Mouse (Mus musculus) gonadal fat pad, adult 2 months (tissue): ENCODE data around the gene Ano10. TPM values are rescaled to one million over a fixed set of nuclear protein-coding genes. Genes with fewer than 3 reads are reported as not detected.

Source experiments
- DNase-seq: peaks from one replicate; pipeline ENCODE4 v3.0.0-alpha.2; 2012; ENCODE audit warnings: low read depth
- polyA plus RNA-seq: library from polyadenylated mRNA; depleted of rRNA; stranded (reverse); fragments of >200 nt; gene quantifications from 2 replicates; pipeline ENCODE4 v1.2.3, GENCODE M21; 2012

Gene Ano10
- polyA plus RNA-seq, 1 experiment = 127 TPM

DNA sequence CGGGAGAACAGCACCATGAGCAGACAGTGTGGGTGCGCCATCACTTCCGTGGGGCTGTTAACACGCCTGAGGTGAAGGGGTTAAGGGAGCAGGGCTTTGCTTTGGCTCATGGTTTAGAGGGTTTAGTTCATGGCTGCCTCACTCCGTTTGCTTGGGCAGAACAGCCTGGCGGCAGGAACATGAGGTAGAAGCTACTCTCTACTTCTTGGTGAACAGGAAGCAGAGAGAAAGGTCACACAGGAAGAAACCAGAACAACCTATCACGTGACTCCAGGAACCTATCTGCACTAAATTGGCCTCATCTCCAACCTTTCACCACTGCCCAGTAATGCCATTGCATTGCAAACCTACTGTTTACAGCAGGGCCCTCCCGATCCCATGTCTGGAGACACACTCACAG, 48.3 kb downstream of the Ano10 start:
- DNase-seq = no peak

DNA sequence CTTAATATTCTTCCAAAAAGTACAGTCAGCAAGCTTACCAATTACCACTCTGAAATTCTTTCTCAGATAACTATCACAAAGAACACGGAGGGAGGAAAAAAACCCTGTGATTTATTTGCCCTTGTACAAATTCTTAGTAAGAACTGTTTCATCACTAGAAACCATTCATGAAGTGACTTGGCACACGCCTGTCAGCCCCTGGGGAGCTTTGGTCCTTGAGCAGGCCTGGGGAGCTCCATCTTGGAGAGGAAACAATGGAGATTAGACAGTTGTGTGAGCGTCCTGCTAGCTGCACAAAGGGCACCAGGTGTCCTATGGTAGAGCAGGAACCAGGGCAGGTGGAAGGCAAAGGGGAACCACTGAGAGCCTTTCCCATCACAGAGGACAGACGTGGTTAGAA, 48.8 kb downstream of the Ano10 start:
- DNase-seq = no peak

DNA sequence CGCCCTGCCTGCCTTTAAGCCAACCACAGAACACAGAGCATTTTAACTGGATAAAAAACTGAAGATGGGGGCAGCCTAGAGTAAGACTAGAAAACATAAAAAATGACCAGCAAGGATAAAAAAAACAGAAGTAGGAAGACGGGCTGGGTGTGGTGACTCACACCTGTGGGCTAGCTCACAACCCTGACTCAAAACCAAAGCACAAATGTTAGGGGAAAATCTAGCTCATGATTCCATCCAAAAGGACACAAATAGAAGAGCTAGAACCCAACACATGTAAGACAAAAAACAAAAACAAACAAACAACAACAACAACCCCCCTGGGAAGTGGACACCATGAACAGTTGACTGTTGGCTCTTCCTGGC, 49.4 kb downstream of the Ano10 start:
- DNase-seq = no peak

DNA sequence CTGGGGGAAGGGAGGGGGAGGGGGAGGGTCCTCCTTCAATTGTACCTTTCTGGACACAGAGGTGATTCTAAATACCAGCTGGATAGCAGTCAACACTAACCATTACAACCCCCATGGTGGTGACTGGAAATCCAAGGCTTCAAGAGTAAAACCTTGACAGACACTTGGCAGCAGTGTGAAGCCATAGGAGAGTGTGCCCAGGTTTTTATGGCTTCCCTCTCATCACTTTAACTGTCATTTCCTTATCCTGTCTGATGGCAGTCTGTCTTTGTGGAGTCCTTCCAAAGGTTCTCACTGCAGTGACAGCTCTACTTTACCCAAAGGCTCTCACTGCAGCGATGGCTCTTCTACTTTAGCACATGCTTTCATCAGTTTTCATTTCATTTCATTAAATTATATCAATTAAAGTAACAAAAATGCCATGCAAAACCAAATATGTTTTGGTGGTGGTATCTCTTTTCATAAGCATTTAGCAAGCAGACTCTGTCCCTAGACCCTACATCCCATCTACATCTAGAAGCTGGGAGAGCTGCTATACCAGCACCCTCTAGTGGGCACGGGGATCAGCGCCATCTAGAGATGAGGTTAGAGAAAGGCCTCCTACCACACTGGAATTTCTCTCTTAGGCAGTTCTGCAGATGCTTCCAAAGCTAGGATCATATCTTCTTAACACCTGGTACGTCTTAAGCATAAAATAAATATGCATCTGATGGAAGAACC, 50.0 kb downstream of the Ano10 start:
- DNase-seq = no peak

DNA sequence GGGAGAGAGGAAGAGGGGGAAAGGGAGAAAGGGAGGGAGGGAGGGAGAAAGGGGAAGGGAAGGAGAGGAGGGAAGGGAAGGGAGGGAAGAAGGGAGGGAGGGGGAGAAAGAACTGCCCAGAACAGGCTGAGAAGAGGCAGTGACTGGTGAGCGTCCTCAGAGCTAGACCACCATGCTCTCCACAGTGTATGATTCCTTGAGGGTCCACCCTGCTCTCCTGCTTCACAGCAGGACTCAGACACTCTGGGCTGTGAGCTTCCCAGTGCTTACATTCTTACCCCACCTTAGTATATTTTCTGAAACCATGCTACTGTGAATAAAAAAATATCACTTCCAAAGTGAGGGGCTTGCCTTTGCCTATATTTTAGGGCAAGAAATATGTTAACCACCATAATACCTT, 50.9 kb downstream of the Ano10 start:
- DNase-seq = no peak

DNA sequence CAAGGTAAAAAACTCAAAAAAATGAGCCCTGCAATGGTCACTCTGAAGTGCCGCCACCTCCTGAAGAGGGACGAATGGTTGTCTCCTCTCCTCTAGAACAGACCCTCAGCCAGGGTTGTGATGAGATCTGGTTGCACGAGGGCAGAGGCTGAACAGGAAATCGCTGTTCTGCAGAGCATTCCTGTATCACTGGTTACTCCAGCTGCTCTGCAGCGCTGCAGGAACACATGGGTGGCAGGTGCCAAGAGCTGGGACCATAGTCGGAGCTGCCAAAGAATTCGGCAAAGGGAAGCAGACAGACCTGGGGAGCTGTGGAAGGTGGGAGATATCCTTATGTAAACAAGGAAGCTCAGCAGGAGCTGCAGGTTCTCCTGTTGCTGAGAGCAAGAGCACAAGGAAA, 51.4 kb downstream of the Ano10 start:
- no peak for DNase-seq

DNA sequence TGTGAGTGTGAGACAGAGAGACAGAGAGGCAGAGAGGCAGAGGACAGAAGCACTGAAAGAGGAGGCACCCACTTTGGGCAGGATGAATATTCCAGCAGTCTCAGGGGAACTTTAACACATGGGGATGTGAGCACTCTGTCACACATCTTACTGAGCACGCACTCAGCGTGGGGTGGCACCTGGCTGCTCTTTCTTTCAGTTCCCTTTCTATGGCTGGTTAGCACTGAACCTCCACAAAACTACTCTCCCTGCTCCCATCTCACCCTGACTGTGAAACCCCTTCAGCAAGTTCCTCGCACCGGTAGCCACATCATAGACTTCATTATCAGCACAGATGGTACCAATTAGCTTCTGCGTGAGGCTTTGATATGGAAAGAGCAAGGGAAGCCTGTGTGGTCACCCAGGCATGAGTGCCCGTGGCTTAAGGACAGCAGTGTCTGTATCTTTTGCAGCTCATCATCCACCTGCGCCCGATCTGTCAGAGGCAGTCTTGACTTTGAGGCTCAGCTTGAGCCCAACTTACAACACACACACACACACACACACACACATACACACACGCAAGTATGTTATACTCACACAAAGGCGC, 52.3 kb downstream of the Ano10 start:
- no peak for DNase-seq

DNA sequence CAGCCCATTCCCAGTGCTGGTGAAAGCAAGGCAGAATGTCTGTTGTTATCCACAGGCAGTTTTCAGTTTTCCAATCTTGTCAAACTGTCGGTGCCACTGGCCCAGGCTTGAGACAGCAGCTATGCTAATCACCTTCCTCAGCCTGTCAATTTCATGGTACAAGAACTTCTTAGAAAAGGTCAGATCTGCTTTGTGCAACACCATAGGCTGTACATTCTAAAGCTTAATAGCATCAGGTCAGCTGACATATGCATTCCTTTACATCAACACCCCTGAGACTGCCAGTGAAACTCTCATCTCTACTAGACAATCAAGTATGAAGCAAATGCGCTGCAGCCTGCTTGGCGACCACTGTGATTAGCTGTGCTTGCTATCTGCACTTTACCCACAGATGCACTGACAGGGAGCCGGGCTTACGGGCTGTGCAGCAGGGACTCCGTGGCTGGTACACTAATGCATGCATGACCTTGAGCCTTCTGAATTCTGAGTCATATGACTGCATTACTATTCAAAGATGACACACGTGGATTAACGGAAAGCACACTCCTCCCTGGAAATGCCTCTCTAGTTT, 53.5 kb downstream of the Ano10 start:
- no peak for DNase-seq

DNA sequence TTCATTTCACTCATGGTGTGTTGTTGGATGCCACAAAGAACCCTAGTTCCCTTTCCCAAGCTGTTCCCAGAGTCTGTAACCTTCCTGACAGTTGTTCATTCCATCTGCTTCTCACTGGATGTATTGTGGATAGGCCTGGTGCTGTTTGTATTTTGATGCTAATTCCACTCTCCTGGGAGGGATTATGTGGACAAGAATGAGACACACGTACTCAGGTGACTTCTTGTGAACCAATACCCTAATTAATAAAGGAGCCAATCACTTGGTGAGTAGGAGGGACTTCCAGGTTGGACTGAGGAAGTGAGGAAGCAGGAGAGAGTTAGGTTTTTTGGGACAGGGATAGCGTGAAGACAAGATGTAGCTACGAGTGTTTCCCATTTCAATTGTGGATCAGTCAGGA, 59.5 kb downstream of the Ano10 start:
- no peak for DNase-seq

DNA sequence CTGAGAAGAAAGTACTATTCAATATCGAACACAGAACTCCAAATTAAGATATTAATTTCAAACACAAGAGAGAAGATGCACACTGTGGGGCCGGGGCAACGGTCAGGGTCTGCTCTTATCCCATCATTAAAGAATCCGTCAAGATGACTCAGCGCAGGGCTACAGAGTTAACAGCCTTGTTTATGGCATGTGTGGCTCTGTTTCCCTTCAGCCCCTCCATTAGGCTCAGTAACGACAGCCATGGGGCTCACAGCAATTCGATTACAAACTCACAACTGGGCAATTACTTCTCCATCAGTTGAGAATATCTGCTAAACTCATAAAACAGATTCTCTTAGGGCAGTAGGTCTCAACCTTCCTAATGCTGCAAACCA, 60.3 kb downstream of the Ano10 start:
- no peak for DNase-seq

DNA sequence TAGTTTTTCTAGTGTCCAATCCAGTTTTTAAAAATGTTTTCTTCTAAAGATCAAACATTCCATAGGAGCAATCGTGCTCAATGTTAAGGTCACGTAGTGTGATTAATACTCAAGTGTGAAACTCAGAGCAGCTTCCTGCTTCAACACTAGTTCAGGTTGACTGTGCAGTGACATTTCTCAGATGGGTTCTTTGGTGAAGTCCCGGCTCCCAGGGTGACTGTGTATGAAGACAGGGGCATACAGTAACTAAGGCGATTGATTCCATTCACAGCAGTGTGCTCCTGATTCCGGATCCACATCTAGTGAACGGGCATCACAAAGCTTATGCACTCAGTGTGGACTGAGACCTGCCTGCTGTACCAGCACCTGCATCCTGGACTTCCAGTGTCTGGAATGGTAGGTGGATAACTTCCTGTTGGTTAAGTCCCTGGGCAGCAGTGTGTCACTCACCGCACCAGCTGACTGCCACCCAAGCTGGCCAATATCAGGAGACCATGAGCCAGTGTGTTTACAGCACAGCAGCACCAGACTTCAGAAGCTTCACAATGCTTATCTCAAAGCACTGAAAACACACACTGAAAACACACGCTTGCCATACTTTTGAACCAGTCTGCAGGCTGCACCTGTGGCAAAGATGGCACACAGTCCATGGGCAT, 60.8 kb downstream of the Ano10 start:
- no peak for DNase-seq

DNA sequence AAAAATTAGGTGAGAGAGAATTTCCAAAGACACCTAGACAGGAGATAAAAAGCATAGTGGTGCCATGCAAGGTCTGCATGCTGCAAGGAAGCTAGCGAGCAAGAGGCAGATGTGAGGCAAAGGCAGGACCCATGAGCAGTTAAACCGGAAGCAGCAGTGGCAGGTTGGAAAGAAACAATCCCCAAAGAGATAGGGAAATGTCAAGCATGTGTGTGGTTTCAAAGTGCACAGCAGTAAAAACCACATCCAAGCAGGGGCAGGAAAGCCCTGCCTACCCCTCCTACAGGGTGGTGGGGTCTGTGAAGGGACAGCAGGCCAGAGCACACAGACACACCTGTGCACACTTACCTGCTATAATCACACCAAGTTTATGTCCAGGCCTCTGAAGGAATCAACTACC, 61.3 kb downstream of the Ano10 start:
- no peak for DNase-seq

DNA sequence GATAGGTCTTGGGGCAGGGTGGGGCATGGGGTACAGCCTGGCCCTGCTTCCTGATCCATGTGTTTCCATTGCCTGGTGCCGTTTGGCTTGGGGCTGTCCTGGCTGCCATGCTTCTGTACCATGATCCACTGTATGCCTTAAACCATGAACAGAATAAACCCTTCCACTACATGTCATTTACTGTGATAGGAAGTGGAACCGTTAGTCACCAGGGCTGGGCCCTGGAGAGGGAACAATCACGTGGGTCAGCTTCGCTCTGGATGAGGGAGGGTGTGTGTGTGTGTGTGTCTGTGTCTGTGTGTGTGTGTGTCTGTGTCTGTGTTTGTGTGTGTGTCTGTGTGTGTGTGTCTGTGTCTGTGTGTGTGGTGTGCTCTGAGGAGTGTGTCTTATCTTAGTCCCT, 63.5 kb downstream of the Ano10 start:
- no peak for DNase-seq

DNA sequence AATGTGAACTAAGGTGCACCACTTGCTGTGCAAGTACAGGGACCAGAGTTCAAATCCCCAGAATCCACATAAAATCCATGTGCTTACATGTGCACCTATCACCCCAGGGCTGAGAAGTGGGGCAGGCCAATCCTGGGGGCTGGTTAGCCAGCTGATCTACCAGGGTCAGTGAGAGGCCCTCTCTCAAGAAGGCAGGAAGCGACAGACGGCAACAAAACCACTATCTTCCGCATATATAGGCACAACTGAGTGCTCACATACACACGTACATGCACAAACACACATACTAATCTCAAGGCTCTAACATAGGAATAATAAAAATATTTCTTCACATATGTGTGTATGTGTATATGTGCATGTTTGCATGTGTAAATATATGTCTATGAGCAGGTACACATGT, 67.8 kb downstream of the Ano10 start:
- no peak for DNase-seq

DNA sequence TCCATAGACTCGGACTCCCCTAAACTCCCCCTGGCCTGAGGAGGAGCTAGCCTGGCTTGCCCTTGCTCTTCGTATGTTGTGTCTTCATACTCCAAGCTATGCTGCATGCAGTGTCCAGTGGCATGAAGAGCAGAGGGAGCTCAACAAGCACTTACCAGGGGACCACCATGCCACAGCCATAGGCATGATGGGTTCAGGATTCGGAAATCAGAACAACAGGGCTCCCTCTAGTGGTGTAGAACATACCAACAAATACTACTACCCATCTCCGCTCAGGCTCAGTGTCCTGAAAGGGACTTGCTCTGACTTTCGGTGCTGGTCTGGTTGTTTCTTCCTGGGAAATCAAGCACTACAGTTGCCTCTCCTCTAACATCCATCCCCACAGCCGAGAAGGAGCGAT, 68.9 kb downstream of the Ano10 start:
- DNase-seq = no peak

DNA sequence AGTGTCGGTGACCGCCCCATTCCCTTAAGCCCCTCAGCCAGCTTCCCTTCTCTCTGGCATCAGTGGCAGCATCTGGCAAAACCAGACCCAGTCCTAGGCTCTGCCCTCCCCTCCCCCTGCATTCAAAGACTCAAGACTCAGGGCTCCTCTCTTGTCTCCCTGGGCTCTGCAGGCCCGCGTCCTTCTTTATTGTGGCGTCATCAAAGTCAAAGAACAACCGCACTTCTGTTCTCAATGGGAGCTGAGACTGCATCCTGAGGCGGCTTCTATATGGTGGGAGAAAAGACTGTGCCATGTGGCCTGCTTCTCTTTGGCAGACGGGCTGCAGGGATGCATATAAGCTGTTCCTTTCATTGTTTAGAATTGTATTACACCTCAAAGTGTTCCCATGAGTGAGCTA, 71.2 kb downstream of the Ano10 start:
- DNase-seq = no peak

DNA sequence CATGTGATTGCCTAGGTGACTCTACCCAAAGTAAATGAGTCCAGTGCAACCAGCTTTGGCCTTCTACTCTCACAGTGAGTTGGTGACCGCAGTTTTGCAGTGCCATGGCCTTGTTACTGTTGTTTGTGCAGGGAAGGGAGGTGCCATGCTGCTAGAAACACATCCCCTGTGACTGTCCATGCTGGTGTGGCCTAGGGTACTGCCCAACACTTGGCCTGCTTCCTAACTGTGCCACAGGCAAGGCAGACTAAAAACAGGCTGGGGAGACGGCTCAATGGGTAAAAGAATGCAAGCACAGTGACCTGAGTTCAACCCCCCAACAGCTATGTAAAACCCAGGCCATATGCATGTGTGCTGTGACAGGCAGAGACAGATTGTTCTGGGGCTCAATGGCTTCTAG, 74.3 kb downstream of the Ano10 start:
- DNase-seq = no peak

DNA sequence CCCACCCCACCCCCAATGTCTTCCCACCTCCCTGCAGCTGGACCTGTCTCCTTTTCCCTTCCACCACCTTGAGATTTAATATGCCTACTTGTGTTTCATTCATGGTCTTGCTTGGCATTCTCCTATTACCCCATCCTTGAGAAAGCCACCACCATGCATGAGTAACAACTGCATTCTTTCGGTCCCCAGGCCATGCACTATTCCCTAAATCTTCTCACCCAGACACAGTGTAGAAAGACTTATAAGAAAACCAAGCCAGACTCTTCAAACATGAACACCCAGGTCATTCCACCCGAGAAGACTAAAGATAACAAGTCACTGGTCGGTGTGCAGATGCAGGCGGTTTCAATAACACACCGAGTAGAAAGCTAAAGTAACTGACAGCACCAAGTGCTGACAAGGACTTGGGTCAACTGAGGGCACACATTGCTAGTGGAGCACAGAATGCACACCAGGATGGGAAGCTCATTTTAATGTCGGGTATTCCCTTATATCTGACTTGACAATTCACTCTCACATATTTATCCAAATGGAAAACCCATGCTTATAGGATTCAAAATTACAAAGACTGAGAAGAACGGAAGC, 77.2 kb downstream of the Ano10 start:
- DNase-seq = no peak

DNA sequence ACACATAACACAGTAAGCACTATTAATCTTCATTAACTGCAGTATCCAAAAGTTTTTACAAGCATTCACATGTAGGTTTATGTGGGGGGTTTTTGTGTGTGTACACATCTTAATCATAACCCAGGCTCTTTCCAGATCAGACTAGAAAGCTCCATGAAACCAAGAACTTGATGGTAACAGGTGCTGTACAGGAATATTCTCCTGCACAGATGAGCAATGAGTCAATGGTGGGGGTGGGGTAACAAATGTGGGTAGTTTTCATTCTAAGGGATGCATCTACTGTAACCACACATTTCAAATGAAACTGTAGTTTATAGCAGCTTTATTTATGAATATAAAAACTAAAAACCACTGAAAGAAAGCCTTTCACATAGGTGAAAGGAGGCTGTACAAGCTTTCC, 79.1 kb downstream of the Ano10 start:
- DNase-seq = no peak

DNA sequence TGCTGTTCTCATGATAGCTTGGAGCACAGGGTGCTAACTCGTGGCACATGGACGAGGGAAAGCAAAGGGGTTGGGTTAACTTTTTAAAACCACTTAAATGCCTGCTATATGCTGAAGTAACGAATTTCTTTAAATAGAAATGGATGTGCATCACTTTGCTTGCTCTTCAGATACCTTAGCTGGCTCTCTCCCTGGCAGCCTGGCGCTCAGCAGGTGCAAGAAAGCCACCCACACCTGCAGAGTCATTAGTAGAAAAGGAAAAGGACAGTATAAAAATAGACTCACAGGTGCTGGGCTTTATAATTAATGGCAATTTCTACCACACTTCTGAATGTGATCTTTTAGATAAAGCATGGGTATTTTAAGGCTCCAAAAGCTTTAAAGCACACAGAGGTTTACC, 85.9 kb downstream of the Ano10 start:
- no peak for DNase-seq

DNA sequence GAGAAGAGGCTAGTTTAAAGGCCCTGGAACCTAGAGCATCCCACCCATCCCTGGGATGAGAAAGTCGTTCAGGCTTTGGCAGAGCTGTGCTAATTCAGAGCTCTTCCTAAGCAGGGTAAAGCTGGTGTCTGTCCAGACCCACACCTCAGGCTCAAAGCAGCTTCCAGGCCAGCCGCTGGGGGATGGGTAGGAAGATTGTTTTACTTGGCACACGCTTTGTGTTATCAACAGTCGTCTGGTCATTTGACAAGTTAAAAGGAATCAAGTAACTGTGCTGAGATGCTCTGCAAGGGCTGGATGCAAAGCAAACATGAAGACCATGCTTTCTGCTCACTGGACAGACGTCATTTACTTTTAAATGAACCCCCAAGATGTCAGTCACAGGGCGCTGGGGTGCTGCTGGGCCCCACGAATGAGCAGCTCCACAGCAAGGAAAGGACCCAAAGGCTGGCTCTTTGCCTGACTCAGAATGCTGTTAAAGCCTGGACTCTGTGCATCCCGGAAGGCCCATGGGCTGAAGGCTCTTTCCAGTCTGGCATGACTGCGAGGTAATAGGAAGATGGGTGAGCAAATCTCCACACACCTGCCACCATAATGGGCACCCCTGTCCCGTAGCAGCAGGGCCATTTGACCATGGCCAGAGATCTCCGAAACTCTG, 88.6 kb downstream of the Ano10 start:
- DNase-seq = no peak

DNA sequence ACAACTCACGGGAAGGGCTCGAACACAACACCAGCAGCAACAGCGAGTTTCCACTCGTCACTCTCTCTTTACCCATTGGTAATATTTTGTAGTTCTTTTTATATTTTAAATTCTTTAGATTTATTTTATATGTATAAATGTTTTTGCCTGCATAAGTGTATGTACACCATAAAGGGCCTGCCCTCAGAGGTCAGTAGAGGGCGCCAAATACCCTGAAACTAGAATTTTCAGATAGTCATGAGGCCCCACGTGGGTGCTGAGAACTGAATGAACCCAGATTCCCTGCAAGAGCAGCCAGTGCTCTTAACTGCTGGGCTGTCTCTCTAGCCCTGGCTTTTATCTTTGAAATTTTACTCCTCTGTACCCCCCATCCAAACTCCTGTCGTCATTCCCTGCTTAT, 89.7 kb downstream of the Ano10 start:
- no peak for DNase-seq
